Comparison of ENCODE assay signal across 8 mouse cellular contexts in the genomic region with DNA sequence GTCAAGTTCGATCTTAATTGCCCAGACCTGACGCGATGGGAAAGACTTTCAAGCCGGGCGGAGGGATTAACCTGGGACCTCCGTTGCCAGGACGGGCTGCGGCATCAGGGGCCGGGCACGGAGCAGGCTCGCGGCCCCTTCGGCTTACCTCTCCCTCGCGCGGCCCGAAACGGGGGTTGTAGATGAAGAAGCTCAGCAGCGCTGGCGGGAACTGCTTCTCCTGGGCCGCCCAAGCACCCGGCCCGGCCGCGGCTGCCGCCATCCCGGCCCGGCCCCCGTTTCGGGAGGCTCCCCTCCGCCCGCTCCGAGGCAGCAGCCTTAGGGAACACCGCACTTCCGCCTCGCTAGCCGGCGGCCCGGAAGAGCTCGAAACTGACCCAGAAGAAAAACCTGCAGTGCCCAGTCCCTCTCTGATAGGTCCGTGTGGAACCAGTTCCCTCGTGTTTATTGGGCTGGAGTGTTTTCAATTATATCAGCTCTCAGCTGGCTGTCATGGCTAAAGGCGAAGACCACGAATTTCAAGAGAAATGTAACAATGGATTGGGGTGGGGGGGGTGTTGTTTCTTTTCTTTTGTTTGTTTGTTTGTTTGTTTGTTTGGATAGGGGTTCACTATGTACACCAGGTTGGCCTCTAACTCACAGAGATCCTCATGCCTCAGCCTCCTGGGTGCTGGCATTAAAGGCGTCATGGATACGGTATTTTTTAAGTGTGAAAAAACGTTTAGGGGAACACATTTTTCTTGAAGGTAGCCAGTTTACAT. TPM values are rescaled to one million over a fixed set of nuclear protein-coding genes. Genes with fewer than 3 reads are reported as not detected.
A peak's percentile ranks its signal among the peaks of the same experiment; 100 is the strongest.
DNase-seq lines count a peak whose midpoint lies in the region; ATAC-seq and TF ChIP-seq lines count a peak whose summit lies in the region.

TSS of gene Ccz1 (minus strand) at position 327 of the 761 bp plus-strand sequence.

- peaks cover 4% of the 10 kb centered on the region for H3K4me1 ChIP-seq in hindbrain, embryonic 10.5 days (replicated peaks)
- H3K4me1 ChIP-seq in lung, postnatal 0 days (ENCODE audit: insufficient read depth, low read depth, low read length) = no peaks in the 10 kb centered on the region

- peak within 1 kb of the TSS; percentile 60 for H3K4me2 ChIP-seq in lung, postnatal 0 days (replicated peaks; ENCODE audit: low read depth, low read length)

- peaks cover 30% of the 10 kb centered on the region for H3K36me3 ChIP-seq in hindbrain, embryonic 10.5 days
- H3K36me3 ChIP-seq in lung, postnatal 0 days (ENCODE audit: insufficient read depth, low read length) = peaks cover 21% of the 10 kb centered on the region

- WGBS in hindbrain, embryonic 10.5 days = 3% methylated on average over 47 of the region's 47 CpGs
- WGBS in lung, postnatal 0 days = 3% methylated on average over 47 of the region's 47 CpGs

- DNase-seq in MN1 (ENCODE audit: low spot score) = peak; percentile 95
- DNase-seq in cerebellum, adult 9-10 months = peak; percentile 76
- DNase-seq in hindbrain, embryonic 10.5 days (ENCODE audit: low spot score) = peak; percentile 88
- DNase-seq in layer of hippocampus, adult 9-11 months = peak; percentile 83
- peak; percentile 96 for DNase-seq in lung, postnatal 0 days (ENCODE audit: low spot score)
- DNase-seq in ovary, postnatal 14 days (ENCODE audit: low spot score) = peak; percentile 65
- peak; percentile 81 for DNase-seq in thymus, postnatal 14 days

- no peaks in the 10 kb centered on the region for H3K27me3 ChIP-seq in hindbrain, embryonic 10.5 days (ENCODE audit: insufficient read depth, poor library complexity, severe bottlenecking)
- H3K27me3 ChIP-seq in lung, postnatal 0 days (replicated peaks; ENCODE audit: insufficient read depth, low read length) = no peaks in the 10 kb centered on the region

- H3K27ac ChIP-seq in hindbrain, embryonic 10.5 days = peak within 1 kb of the TSS; percentile 93
- peak within 1 kb of the TSS; percentile 87 for H3K27ac ChIP-seq in lung, postnatal 0 days (ENCODE audit: low read length)

- peak within 1 kb of the TSS; percentile 87 for H3K4me3 ChIP-seq in hindbrain, embryonic 10.5 days
- H3K4me3 ChIP-seq in lung, postnatal 0 days (ENCODE audit: low read depth, low read length) = peak within 1 kb of the TSS; percentile 98

- H3K9ac ChIP-seq in lung, postnatal 0 days (replicated peaks; ENCODE audit: low read depth) = peak within 1 kb of the TSS; percentile 87

- peak; percentile 100 for ATAC-seq in frontal cortex, adult (ENCODE audit: low TSS enrichment)
- ATAC-seq in lung, postnatal 0 days = peak; percentile 100

- TF ChIP-seq EP300 in lung, postnatal 0 days (IDR thresholded peaks at IDR 0.05) = peak; percentile 30; the same call in 1 of the 2 replicates

- no peak for TF ChIP-seq CTCF in lung, postnatal 0 days (IDR thresholded peaks at IDR 0.05)

- no peaks in the 10 kb centered on the region for H3K9me3 ChIP-seq in hindbrain, embryonic 10.5 days
- no peaks in the 10 kb centered on the region for H3K9me3 ChIP-seq in lung, postnatal 0 days (ENCODE audit: low read length)

RNA-seq across cellular contexts. Expression of gene Ccz1, which starts in this region (rescaled TPM):
- polyA plus RNA-seq in hindbrain, embryonic 10.5 days (2016; fragmentation: Nextera tagmentation; extraction: Ambion mirVana) = 94.2 and 95.5 TPM in 2 replicates
- 87.4 and 98.1 TPM in 2 replicates for polyA plus RNA-seq in lung, postnatal 0 days (2015; fragmentation: Nextera tagmentation; extraction: Ambion mirVana)

Comparison
In these comparisons a context has a peak if more than half of its experiments do, and no peak if none do; other contexts are left out.
1. Peak in every context shown above with its lines: DNase-seq, ATAC-seq, H3K4me3 ChIP-seq and H3K27ac ChIP-seq.